Mouse (Mus musculus) right cerebral cortex, postnatal 4 days (tissue): ENCODE results near the gene Ccdc181.
"Not testable (repeated sequence)": the region's sequence is repeated elsewhere in the genome, so short reads cannot be mapped to it uniquely, and the experiment has no call there.

Source experiments
- DNase-seq: peaks from one replicate; pipeline ENCODE4 v3.0.0-alpha.2; 2022

Gene Ccdc181

DNA sequence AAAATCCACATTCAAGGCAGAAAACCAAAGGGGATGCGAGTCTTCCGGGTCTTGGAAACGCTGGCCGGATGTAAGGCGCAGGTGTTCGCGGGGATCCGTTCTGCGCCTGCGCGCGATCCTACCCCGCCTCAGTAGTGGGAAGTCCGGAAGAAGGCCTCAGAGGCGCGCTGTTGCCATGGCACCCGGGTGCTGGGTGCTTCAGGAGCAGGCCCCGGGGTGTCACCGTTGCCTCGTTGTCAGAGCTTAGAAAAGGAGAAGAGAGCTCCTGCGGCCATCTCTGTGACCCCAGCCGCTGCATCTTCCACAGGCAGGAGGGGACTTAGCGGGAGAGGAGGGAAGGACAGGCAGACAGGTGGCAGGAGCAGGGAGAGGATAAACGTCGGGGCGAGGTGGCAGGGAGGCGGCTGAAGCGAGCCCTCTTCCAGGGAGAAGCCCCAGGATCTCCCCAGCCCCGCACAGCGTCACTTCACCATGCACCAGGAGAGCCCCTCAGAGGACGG is at the start of gene Ccdc181:
Ccdc181 (plus strand) TSS at position 131 of the 500 bp plus-strand sequence.
- DNase-seq, result peak; percentile 91

GRCm38 (mm10) chr1:164231937-164232570 is 43.3 kb upstream of the Ccdc181 start:
- not testable (repeated sequence) for DNase-seq

DNA sequence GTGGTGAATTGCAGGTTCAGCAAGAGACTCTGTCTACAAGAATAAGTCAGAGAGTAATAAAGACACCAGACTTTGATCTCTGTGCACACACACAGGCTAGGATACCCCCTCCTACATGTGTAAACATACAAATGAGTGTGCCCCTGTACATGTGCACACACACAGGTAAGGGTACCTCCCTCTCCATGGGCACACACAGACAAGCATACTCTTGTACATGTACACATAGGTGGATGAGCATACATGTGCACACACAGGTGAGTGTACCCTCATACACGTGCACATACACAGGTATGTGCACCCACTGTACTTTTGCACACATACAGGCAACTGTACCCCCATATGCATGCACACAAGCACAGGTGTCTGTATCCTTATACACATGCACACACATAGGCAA is 41.9 kb upstream of the Ccdc181 start:
- no peak for DNase-seq

- no peak for DNase-seq
Observed at GRCm38 (mm10) chr1:164235078-164235477, 40.3 kb upstream of the Ccdc181 start.

GRCm38 (mm10) chr1:164236078-164236477 is 39.3 kb upstream of the Ccdc181 start:
- DNase-seq, result no peak

DNA sequence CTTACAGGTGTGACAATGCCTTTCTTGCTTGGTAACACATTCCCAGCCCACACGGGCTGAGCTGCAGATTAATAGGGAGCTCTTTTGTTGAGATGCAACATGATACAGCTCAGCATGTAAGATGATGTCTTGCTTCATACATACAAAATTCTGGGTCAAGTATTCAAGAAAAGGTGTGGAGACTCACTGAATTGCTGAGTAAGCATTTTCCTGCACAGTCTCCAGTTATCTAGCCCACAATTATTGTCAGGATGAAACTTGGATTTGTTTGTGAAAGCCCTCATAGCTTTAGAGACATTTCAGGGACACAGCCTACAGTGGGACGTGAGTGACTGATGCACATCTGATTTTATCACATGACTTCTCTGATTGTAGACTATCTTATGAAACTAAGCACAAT is 33.9 kb upstream of the Ccdc181 start:
- DNase-seq, result no peak

DNA sequence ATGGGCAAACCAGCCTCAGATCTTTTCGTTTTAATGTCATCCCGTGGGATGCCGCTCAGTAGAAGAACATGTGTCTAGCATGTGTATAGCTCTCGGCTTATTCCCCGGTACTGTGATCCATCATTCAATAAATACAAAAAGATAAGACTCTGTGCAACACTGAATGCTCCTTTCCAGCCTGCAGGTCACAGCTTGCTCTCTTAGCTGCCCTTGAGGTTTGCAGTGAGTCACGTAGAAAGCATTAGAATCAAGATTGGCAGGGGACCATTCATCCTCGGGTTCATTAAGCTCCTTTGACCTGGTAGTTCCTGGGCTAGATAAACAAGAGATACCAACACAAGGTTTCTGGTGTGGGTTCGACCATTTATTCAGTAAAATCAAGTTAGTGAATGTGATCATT is 32.6 kb upstream of the Ccdc181 start:
- DNase-seq, result no peak

- no peak for DNase-seq
Observed at GRCm38 (mm10) chr1:164247442-164247841, 27.9 kb upstream of the Ccdc181 start.

DNA sequence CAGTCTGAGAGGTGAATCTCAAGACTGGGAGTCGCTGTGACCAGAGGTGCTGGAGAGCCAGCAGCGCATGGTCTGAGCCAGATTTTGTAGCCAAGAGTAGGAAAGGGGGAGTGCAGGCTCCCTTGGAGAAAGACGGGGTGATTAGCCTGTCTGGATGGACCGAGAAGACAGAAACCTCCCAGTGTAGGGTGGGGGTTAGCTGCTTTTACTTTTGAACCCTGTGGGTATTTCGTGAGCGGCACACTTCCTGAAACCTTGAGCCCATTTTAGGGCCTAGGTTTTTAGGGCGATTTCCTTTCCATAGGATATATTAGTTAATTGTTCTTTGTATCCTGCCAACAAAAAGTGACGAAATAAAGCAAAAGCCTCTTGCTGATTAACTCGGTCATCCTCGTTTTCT is 27.4 kb upstream of the Ccdc181 start:
- DNase-seq, result no peak

DNA sequence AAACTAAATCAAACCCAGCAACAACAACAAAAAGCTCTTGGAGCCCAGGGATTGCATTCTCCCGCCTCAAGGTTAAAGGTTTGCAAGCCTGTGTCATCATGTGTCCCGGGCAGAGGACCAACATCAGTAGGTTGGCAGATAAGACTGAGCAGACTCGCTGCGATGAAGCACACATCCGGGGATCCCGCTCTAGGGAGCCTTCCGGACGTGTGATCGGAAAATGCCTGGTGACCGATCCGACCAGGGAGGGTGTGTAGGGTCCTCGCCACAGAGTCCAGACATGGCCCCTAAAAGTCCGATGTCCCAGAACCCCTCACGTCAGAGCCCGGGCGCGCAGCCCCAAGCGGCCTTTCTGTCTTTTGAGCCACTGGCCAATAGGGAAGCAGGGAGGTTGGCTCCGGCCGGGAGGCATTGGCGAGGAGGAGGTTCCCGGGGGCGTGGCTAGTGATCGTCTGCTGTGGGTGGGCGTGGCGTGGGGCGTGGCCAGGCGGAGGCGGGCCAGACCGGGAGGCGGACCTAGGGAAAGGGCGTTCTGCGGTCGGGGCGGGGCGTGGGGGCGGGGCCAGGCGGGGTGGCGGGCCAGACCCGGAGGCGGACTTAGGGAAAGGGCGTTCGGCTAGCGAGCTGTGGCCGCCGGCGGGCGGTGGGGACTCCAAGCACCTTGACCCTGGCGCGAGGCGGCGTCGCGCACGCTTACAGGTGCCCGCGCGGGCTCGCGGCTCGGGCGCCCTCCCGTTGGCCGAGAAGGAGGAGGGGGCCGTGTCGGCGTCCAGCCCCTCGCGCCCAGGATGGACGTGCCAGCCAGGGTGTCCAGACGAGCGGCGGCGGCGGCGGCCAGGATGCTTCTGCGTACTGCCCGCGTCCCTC is 26.7 kb upstream of the Ccdc181 start, which contains the start of gene Slc19a2:
Slc19a2 (plus strand) TSS at position 582 of the 867 bp plus-strand sequence.
- peak; percentile 99 for DNase-seq

DNA sequence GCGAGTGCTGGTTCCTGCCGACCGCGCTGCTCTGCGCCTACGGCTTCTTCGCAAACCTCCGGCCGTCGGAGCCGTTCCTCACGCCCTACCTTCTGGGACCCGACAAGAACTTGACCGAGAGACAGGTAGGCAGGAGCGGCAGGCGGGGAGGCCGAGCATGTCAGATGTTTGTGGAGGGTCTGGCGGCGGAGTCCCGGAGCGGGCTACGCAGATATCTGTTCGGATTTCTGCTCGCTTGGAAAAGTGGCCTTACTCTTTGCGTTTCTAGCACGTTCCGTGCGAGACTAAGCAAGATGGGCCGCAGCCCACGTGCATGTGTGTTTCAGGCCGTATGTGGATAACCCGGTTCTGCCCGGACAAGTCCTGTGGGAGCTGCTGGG is 26.1 kb upstream of the Ccdc181 start:
- DNase-seq, result no peak

DNA sequence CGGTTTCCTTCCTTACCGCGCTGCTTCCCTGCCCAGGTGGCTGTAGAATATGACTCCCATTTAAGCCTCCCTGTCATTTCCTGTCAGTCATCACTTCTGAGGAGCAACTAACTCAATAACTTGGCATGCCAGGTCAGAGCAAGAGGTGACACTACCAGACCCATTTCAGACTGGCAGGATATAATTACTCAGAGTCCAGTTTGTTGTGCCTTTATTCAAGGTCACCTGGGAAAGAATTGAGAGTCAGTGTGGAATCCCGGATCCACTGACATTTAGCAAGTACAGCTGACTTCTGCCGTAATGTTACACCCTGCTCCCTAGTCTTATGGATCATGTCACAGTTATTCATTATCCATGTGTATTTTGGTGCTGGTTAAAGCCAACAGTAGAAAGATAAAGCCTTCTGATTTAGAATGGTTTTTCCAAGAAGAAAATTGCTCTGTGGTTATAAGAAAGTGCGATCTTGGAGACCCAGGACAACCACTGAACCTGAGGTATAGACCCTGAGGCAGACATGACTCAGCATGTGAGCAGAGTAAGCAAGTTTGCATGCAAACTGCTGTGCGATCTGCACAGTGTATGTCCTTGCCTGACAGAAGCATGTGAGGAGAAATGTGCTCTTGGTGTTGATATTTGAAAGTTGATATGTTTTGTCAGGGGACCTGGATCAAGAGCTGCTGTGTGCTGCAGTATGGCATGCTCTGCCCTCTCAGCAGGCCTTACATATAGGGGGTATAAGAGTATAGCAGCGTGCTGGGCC is 24.8 kb upstream of the Ccdc181 start:
- DNase-seq, result no peak

DNA sequence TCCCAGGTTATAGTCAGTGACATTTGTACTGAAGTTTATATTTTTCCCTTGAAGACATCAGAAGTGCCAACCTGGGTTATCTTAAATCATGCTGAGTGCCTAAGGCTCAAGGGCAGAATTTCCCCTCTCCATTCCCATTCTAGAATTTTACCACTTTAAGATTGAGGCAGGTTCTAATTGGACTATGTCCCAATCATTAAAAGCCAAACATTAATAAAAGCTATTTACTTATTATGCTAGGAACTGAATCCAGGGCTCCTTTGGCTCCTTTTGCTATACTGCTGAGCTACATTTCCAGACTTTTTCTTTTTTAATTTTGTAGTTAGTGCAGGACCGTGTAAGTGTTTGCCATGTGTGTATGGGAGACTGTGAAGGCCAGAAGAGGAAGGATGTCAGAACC is 23.9 kb upstream of the Ccdc181 start:
- DNase-seq, result no peak

DNA sequence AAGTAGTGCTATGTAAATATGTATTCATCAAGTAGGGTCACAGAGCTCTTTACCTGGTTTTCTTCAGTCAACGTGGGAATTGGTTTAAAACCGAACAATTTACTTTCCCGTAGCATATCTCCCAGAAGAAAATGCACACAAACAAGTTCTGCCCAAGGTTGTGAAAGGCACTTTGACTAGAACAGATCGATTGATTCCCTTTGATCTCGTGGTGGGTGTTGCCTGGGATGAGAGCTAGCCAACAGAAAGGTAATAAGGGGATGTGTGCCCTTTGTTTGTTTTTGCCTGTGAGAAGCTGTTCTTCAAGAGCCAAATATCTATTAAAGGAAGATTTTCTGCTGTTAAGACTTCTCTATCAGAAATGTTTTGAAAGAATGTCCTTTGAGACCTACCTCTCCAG is 22.8 kb upstream of the Ccdc181 start:
- no peak for DNase-seq

- DNase-seq, result no peak
Observed at GRCm38 (mm10) chr1:164254836-164255235, 20.5 kb upstream of the Ccdc181 start.

DNA sequence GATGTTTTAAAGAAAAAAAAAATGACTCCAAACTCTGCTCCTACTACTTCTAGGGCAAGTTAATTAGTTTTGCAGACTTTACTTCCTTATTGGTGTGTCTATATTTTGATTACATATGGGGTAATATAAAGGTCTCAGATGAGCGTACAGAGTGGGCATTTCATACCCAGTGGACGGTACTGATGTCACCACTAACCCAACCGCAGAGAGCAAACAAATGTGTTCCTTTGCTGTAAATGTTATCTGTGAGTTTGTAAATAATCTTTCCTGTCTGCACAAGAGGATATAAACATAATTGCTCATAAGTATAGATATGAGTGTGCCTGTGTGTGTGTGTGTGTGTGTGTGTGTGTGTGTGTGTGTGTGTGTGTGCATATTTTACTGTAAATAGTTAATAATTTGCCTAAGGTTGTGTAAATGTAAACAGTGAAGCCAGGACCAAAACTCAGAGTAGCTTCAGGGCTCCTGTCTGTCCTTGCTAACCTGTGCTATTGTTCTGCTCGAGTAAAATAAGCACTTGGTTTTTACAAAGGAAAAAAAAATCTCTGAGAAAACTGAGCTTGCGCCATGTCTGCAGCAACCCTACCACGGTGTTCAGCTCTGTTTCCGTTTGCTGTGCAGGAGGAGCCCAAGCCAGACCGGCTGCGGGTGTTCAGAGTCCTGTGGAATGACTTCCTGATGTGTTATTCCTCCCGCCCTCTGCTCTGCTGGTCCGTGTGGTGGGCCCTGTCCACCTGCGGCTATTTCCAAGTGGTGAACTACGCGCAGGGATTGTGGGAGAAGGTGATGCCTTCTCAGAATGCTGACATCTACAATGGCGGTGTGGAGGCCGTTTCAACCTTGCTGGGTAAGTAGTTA is 15.0 kb upstream of the Ccdc181 start:
- no peak for DNase-seq

GRCm38 (mm10) chr1:164261553-164261952 is 13.8 kb upstream of the Ccdc181 start:
- no peak for DNase-seq

DNA sequence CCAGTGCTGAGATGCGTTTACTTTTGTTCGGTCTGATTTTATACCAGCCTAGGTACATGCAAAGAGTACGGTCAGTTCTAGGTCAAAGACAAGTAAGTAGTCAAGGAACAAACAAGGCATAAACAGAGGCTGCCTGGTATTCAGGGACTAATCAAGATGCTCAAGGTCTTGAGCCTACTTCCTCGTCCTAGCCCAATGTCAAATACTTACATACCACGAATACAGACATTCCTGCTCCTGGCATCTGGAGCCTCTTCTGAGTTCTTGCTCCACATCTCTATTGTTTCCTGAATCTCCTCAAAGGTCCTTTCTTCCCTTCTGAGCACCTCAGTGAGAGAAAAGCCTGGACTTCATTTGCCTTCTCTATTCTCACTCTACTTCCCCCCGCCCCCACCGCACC is 4.4 kb upstream of the Ccdc181 start:
- DNase-seq, result no peak

- no peak for DNase-seq
Observed at GRCm38 (mm10) chr1:164273659-164274058, 1.7 kb upstream of the Ccdc181 start.

- DNase-seq, result no peak
Observed at GRCm38 (mm10) chr1:164276552-164276951, 1.2 kb downstream of the Ccdc181 start.

DNA sequence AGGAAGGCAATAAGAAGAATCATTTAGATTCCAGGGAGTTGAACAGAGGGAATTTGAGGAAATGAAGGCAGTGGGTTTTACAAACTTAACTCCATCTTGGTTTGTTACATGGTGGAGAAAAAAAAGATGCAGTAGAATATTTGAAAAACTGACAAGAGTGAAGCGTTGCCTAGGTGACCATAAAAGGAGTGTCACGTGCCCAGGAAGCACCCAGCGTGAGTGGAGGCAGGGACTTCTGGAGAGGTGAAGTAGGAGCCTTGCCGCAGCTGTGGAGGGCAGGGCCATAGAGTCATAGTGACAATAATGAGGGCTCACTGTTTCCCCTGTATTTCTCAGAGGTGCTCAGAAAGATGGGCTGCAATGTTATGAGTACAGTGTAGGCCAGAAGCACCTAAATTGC is 3.9 kb downstream of the Ccdc181 start:
- DNase-seq, result no peak

DNA sequence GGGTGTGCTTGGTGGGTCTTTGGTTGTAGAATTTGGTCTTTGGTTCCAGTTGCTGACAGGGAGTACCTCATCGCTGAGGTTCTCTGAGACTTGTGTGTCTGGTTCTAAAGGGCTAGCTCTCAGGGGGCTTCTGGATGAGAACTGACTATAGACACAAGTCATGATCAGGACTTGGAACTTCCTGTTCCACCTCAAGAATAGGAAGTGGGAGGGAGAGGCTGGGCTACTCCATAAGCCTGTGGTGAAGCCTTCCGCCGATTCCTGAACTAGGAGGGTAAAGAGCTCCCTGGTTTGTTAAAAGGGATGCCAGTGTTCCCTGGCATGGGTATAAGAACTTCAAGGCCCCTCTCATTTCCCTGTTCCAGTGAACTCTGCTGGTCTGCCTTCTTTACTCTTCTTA is 8.6 kb downstream of the Ccdc181 start:
- no peak for DNase-seq
